Mouse (Mus musculus): ENCODE measurements at regions not wholly inside any gene's neighbourhood (a gene's known extent, or its start where the extent isn't known, plus 50 kb on each side); places are given as distances from the start of the nearest gene placed in this dataset.

- DNase-seq (ENCODE audit: low spot score) = peak; percentile 42
Observed at GRCm38 (mm10) chr15:7459992-7460820, 62.0 kb upstream of the Egflam start.

DNA sequence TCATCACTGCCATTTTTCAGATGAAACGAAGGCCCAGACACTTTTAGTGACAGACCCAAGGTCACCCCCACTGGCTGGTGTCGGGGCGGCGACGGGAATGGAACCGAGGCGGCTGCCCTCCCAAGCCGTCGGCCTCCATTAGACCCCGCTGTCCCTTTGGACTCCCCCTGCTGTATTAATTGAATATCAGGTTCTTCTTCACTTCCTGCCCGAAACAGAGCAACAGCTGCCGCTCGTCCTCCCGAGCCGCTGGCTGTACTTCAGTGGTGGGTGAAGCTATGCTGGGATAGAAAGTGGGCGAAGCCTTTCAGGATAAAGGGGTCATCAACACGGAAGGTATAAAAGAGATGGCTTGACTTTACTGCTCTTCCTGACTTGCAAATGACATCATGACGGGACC is 64.4 kb upstream of the Egflam start:
- no peak for DNase-seq (ENCODE audit: low spot score)

- DNase-seq (ENCODE audit: low spot score) = no peak
Observed at GRCm38 (mm10) chr15:7463444-7464350, 65.5 kb upstream of the Egflam start.

- no peak for DNase-seq (ENCODE audit: low spot score)
Observed at GRCm38 (mm10) chr15:7480211-7480610, 82.0 kb upstream of the Egflam start.

DNA sequence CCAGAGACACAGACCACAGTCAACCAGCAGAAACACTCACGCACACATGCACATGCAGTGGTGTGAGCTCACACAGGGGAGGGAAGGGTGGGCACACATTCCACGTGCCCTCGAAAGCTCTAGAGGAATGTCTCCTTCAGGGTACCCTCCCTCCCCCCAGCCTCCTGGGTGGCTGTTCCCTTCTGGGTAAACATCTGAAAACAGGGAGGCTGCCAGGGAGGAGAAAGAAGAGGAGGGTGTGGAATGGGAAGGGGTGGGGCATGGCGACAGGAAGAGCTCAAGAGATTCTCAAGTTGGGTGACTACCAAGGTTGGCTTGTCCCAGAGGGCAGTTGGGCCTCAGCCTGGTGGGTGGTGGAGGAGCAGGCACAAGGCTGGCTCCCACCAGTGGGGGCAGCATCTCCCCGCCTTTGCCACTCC is 82.6 kb upstream of the Egflam start:
- DNase-seq (ENCODE audit: low spot score) = no peak

- DNase-seq (ENCODE audit: low spot score) = no peak
Observed at GRCm38 (mm10) chr15:7483686-7484085, 85.5 kb upstream of the Egflam start.

DNA sequence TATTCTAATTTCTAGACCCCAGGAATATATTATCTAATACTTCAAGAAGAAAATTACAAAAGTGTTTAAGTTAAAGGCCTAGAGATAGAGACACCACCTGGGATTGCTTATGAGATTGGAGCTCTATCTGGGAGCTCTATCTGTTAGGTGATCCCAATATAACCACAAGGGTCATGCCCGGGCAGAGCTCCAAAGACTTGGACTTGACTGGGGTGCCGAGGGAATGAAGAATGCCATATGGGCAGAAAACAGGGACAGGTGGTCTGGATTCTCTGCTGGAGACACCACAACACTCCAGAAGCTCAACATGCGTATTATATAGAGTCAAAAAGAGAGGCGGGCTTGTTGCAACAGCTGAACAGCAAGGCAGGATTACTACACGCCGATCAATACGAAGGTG is 92.9 kb upstream of the Egflam start:
- no peak for DNase-seq (ENCODE audit: low spot score)

GRCm38 (mm10) chr15:7493126-7493669 is 95.0 kb upstream of the Egflam start:
- no peak for DNase-seq (ENCODE audit: low spot score)

DNA sequence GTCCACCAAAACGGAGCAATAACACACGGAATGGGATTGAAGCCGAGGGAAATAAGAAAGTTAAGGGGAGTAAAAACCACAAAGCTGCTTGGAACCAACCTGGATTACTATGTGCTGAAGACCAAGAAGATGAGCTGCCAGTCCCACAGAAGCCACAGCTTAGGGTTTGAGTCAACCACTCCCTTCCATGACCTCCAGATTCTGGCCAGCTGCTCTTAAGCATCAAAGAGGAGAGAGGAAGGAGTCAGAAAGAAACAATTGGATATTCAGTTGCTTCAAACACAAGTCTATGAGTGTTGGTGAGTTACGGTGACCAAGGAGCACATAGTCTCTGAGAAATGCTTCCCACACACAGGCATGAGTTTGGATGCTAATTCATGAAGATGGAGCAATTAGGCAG is 99.7 kb upstream of the Egflam start:
- DNase-seq (ENCODE audit: low spot score) = no peak

DNA sequence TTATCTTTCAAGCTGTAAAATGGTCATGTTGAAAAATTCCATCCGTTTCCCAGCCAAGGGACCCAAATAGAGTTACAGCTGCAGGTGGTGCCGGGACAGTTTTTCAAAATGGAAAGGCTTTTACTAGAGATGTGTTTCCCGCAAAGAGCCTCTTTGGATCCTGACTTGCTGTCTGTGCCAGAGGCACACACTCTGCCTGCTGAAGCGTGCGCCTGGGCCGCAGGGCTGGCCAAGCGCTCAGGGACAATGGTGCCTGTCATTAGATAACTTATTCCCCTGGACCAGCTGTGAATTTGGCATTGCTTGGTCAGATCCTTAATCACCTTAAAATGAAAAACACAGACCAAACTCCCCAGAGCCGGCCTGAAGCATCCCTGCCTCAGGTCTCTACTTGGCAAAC is 110.3 kb upstream of the Egflam start:
- no peak for DNase-seq (ENCODE audit: low spot score)

DNA sequence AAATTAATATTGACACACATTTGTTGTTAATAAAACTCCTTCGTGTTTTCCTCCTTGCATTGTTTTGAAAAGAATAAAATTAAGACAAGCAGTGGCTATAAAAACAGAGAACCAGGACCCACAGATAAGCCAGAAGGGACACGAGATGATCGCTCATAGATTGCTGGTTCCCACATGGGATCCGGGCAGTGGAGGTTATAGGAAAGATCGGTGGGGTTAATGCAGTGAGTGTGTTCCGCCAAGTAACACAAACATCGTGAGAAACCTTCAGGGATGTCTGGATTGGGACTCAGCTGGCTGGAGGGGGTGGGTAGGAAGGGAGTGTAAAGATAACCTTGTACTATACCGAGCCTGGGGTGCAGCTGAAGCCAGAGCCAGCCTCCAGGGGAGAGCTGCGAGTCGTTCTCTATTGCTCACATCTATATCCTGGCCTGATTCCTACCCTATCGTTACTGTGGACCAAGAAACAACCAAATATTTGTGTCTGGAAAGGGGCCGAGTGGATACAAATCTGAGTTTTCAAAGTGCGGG is 116.6 kb upstream of the Egflam start:
- DNase-seq (ENCODE audit: low spot score) = no peak

- DNase-seq (ENCODE audit: low spot score) = no peak
Observed at GRCm38 (mm10) chr15:7521611-7522010, 123.4 kb upstream of the Egflam start.

- DNase-seq (ENCODE audit: low spot score) = no peak
Observed at GRCm38 (mm10) chr15:7522902-7523786, 124.9 kb upstream of the Egflam start.

- peak; percentile 21 for DNase-seq (ENCODE audit: low spot score)
Observed at GRCm38 (mm10) chr15:7530959-7531588, 132.9 kb upstream of the Egflam start.

GRCm38 (mm10) chr15:7537858-7538257 is 139.7 kb upstream of the Egflam start:
- DNase-seq (ENCODE audit: low spot score) = no peak

DNA sequence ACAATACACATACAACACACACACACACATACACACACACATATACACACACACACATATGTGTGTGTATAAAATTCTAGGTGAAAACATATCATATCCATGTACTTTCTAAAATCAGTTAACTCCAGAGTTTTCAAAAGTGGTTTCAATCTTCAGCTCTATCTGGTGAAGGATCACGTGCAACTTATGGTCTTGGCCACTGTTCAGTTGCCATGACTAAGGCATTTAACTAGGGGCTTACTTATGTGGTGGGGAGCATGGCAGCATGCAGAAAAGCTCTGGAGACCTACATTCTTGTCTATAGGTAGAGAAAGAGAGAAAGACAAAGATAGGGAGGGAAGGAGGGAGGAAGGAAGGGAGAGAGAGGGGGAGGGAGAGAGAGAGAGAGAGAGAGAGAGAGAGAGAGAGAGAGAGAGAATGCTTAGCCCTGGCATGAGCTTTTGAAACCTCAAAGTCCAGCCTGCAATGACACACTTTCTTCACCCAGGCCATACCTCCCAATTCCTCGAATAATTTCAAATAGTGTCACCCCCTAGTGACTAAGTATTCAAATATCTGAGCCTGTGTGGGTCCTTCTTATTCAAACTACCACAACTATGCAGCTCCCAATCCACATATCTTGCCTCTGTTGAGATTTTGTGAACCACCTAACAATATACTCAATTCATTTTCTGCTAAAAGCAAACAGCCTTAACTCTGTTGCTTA is 155.1 kb upstream of the Egflam start:
- DNase-seq (ENCODE audit: low spot score) = no peak

- DNase-seq (ENCODE audit: low spot score) = no peak
Observed at GRCm38 (mm10) chr15:7554433-7554832, 156.2 kb upstream of the Egflam start.

DNA sequence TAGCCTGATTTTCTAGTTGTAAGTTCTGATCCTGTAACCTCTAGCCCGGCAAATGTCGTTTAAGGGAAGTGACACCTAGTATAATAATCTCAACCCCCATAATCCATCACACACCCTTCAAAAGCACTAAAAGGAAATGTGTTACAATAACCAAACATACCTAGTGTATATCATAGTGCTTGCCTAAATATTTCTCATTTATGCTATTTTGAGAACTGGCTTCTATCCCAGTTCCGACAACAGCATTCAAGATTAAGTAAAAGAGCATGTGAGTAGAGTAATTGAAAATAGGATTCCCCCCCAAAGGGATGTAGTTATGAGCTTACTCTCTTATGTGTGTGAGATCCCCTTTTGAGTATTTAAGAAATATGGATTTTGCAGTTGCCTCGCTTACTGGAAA is 165.1 kb upstream of the Egflam start:
- DNase-seq (ENCODE audit: low spot score) = no peak

DNA sequence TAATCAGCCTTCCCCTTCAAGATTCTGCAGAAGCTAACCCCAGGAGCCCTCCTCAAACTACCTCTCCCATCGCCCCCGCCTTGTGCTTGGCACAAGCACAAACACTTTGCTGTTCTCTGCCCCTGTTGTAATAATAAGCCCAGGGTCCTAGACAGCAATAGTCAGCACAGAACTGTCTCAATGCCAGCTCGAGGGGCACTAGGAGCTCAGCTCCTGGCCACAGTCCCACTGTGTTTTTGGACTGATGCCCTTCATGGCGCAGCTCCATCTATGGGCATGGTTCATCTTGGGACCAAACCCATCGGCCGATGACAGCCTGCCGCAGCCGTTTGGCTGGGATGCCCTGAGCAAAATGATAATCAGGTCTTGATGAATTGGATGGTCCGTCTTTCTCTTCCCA is 165.5 kb upstream of the Egflam start:
- no peak for DNase-seq (ENCODE audit: low spot score)

- DNase-seq (ENCODE audit: low spot score) = no peak
Observed at GRCm38 (mm10) chr15:7572221-7572620, 174.0 kb upstream of the Egflam start.
